Mouse (Mus musculus): Measurements from ENCODE around the gene Add2. TPM values are rescaled to one million over a fixed set of nuclear protein-coding genes. Genes with fewer than 3 reads are reported as not detected.
A peak's percentile ranks its signal among the peaks of the same experiment; 100 is the strongest.

Add2 gene
- polyA plus RNA-seq, 1 experiment from 2014 or later, result 6.7 TPM

DNA sequence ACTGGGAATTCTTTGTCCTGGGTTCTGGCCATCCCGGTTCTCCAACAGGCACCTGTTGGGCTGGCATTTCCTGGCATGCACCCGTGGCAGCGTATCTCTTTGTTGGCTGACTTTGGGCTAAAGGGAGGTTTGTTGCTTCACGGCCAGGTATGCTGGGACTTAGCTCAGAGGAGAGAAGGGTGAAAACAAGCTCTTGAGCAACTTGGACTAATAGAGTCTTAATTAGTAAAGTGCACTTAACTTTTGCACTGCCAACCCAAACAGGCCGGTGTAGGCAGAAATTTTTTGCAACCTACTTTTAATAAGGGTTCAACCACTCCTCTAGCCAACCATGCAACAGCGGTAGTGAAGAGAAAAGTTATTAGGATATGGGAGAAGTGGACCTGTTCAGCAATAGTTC lies 116.5 kb downstream of the Add2 start:
- Histone ChIP-seq H3K9me3 (ENCODE audit: control insufficient read depth, low read length) (peaks cover 6% of the 10 kb centered on the region; the same call in 1 of the 2 replicates), H3K27me3 (replicated peaks; ENCODE audit: control insufficient read depth, insufficient read depth, low read length) (no peaks in the 10 kb centered on the region; the same call in 1 of the 2 replicates), H3K4me2 (ENCODE audit: low read depth, low read length) (no peak overlapping the region), H3K9ac (ENCODE audit: low read depth, low read length) (no peak overlapping the region), H3K27ac (replicated peaks; ENCODE audit: low read depth, low read length) (no peak overlapping the region), H3K36me3 (ENCODE audit: control insufficient read depth, insufficient read depth, low read length) (no peaks in the 10 kb centered on the region), H3K4me1 (ENCODE audit: control insufficient read depth, insufficient read depth, low read length) (no peaks in the 10 kb centered on the region; the same call in 1 of the 2 replicates), H3K4me3 (ENCODE audit: low read depth, low read length) (no peak overlapping the region)
- WGBS, result 89% methylated on average over 6 of the region's 6 CpGs
- DNase-seq (ENCODE audit: low spot score) (no peak), ATAC-seq (ENCODE audit: low read depth) (no peak)

DNA sequence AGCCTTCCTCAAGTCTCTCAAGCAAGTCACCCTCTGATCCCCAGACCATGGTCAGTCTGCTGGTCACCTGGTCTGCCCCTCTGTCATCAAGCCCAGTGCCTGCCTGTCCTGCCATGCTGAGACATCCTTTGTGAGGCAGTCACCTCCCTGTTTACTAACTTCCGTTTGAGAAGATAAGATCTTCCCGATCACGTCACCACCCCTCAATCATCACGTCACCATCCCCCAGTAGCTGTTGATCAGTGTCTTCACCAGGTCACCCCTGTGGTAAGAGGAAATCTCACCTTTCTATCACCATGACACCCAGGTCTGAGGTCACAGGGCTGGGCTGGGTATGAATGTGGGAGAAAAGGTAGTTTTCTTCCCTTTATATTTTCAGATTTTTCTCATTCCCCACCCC lies 120.0 kb downstream of the Add2 start:
- Histone ChIP-seq H3K4me2 (ENCODE audit: low read depth, low read length) (no peak overlapping the region), H3K9ac (ENCODE audit: low read depth, low read length) (no peak overlapping the region), H3K36me3 (ENCODE audit: control insufficient read depth, insufficient read depth, low read length) (no peaks in the 10 kb centered on the region), H3K4me1 (ENCODE audit: control insufficient read depth, insufficient read depth, low read length) (no peaks in the 10 kb centered on the region), H3K27me3 (replicated peaks; ENCODE audit: control insufficient read depth, insufficient read depth, low read length) (no peaks in the 10 kb centered on the region), H3K9me3 (ENCODE audit: control insufficient read depth, low read length) (peaks cover 6% of the 10 kb centered on the region; the same call in 1 of the 2 replicates), H3K4me3 (ENCODE audit: low read depth, low read length) (no peak overlapping the region), H3K27ac (replicated peaks; ENCODE audit: low read depth, low read length) (no peak overlapping the region)
- no peak for DNase-seq (ENCODE audit: low spot score)
- WGBS, result 48% methylated on average over 4 of the region's 4 CpGs
- ATAC-seq (ENCODE audit: low read depth), result no peak

GRCm38 (mm10) chr6:86149001-86149400 lies 120.5 kb downstream of the Add2 start:
- DNase-seq (ENCODE audit: low spot score), result no peak

DNA sequence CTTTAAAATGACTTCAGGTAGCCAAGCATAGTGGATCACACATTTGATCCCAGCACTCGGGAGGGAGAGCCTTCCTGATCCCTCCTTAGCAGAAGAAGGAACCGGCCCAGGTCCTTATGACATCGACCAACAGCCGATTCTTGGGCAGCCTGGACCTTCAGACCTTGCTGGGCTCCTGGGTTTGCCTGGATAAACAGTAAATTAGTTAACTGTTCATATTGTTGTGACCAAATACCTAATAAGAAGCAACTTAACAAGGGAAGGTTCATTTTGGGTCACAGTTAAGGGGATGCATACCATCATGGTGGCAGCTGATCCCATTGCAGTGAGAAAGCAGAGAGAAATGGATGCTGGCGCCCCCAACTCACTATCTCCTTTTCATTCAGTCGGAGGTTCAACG lies 124.2 kb downstream of the Add2 start:
- ATAC-seq (ENCODE audit: low read depth), result no peak
- DNase-seq (ENCODE audit: low spot score), result no peak
- 92% methylated on average over 7 of the region's 7 CpGs for WGBS
- Histone ChIP-seq H3K4me3 (ENCODE audit: low read depth, low read length) (no peak overlapping the region), H3K4me1 (ENCODE audit: control insufficient read depth, insufficient read depth, low read length) (peaks cover 3% of the 10 kb centered on the region; the same call in 1 of the 2 replicates), H3K4me2 (ENCODE audit: low read depth, low read length) (no peak overlapping the region), H3K9me3 (ENCODE audit: control insufficient read depth, low read length) (no peaks in the 10 kb centered on the region), H3K36me3 (ENCODE audit: control insufficient read depth, insufficient read depth, low read length) (no peaks in the 10 kb centered on the region), H3K9ac (ENCODE audit: low read depth, low read length) (no peak overlapping the region), H3K27me3 (replicated peaks; ENCODE audit: control insufficient read depth, insufficient read depth, low read length) (no peaks in the 10 kb centered on the region), H3K27ac (replicated peaks; ENCODE audit: low read depth, low read length) (no peak overlapping the region)

More at GRCm38 (mm10) chr6:86149001-86149400, 120.5 kb downstream of the Add2 start:
- Histone ChIP-seq H3K9me3 (ENCODE audit: control insufficient read depth, low read length) (peaks cover 6% of the 10 kb centered on the region; the same call in 1 of the 2 replicates), H3K4me3 (ENCODE audit: low read depth, low read length) (no peak overlapping the region), H3K9ac (ENCODE audit: low read depth, low read length) (no peak overlapping the region), H3K4me1 (ENCODE audit: control insufficient read depth, insufficient read depth, low read length) (no peaks in the 10 kb centered on the region), H3K27me3 (replicated peaks; ENCODE audit: control insufficient read depth, insufficient read depth, low read length) (no peaks in the 10 kb centered on the region), H3K36me3 (ENCODE audit: control insufficient read depth, insufficient read depth, low read length) (no peaks in the 10 kb centered on the region), H3K27ac (replicated peaks; ENCODE audit: low read depth, low read length) (no peak overlapping the region), H3K4me2 (ENCODE audit: low read depth, low read length) (no peak overlapping the region)
- no peak for ATAC-seq (ENCODE audit: low read depth)
- 34% methylated on average over 4 of the region's 4 CpGs for WGBS

DNA sequence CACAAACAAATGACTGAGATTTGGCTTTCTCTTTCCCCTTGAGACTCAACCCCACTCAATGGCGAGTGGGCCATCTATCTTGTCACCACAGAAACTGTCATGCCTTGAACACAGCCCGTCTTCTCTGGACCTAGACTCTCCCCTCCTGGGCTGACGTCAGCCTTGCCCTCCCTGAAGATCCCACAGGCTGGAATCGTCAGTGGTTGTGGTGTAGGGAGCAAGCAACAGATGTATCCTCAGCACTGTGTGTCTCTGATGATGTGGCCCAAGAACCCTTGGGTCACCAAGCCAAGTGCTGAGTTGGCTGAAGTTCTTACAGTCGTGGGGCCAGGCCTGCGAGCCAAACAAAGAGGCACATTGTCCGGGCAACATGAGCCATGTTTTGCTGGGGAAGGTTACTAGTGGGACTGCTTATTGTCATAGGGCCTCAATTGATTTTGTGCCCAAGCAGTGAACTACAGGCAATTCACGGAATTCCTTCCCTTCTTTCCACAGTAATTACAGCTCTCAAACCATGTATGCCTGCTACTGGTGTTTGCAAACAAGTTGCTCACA lies 125.0 kb downstream of the Add2 start:
- no peaks in the 10 kb centered on the region for H3K27me3 ChIP-seq (replicated peaks; ENCODE audit: control insufficient read depth, insufficient read depth, low read length)
- H3K4me3 ChIP-seq (ENCODE audit: low read depth, low read length), result no peak overlapping the region
- peaks cover 3% of the 10 kb centered on the region; the same call in 1 of the 2 replicates for H3K4me1 ChIP-seq (ENCODE audit: control insufficient read depth, insufficient read depth, low read length)
- ATAC-seq (ENCODE audit: low read depth) (no peak), DNase-seq (ENCODE audit: low spot score) (peak; percentile 23)
- no peak overlapping the region for H3K9ac ChIP-seq (ENCODE audit: low read depth, low read length)
- no peak overlapping the region for H3K4me2 ChIP-seq (ENCODE audit: low read depth, low read length)
- WGBS, result 60% methylated on average over 8 of the region's 8 CpGs
- H3K27ac ChIP-seq (replicated peaks; ENCODE audit: low read depth, low read length), result no peak overlapping the region
- no peaks in the 10 kb centered on the region for H3K9me3 ChIP-seq (ENCODE audit: control insufficient read depth, low read length)
- H3K36me3 ChIP-seq (ENCODE audit: control insufficient read depth, insufficient read depth, low read length), result no peaks in the 10 kb centered on the region

DNA sequence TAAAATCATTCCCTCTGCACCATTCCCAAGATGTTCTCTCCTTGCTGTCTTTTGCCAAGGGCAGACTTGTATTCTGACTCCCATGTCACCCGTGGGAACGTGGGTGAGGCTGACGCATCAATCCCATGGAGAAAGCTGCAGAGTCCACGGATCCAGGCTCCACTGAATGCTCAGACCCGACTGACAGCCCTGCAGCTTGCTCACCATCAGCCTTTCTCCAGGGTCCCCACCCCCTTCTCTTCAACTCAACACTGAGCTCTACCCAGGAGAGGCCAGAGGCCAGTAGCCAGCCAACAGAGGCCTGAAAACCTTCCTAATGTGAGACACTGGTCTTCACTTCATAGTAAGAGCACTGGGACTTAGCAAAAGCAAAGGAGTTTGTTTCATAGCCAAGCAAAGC lies 125.5 kb downstream of the Add2 start:
- no peak overlapping the region for H3K9ac ChIP-seq (ENCODE audit: low read depth, low read length)
- no peak for DNase-seq (ENCODE audit: low spot score)
- H3K27ac ChIP-seq (replicated peaks; ENCODE audit: low read depth, low read length), result no peak overlapping the region

DNA sequence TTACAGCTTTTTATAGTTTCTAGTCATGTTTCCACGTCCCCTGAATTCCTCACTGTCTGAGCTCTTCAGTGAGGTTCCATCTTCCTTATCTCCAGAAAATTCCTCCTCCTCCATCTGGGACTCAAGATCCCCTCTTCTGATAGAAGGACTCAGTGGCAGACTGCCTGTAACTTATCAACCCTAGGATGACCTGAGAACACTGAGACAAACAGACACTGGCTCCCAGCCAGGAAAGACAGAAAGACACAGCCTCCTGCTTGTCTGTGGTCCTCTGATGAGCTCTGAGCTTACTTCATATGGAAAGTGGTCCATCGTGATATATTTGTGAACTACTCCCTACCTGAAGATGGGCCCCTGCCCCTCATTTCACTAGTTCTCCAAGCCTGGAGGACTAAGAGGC lies 126.0 kb downstream of the Add2 start:
- Histone ChIP-seq H3K9me3 (ENCODE audit: control insufficient read depth, low read length) (no peaks in the 10 kb centered on the region), H3K4me1 (ENCODE audit: control insufficient read depth, insufficient read depth, low read length) (peaks cover 3% of the 10 kb centered on the region; the same call in 1 of the 2 replicates), H3K27me3 (replicated peaks; ENCODE audit: control insufficient read depth, insufficient read depth, low read length) (no peaks in the 10 kb centered on the region), H3K9ac (ENCODE audit: low read depth, low read length) (no peak overlapping the region), H3K36me3 (ENCODE audit: control insufficient read depth, insufficient read depth, low read length) (no peaks in the 10 kb centered on the region), H3K27ac (replicated peaks; ENCODE audit: low read depth, low read length) (no peak overlapping the region), H3K4me3 (ENCODE audit: low read depth, low read length) (no peak overlapping the region), H3K4me2 (ENCODE audit: low read depth, low read length) (no peak overlapping the region)
- WGBS, result 75% methylated on average over 2 of the region's 2 CpGs
- no peak for DNase-seq (ENCODE audit: low spot score)
- no peak for ATAC-seq (ENCODE audit: low read depth)

More for the DNA sequence above, 125.5 kb downstream of the Add2 start:
- no peaks in the 10 kb centered on the region for H3K9me3 ChIP-seq (ENCODE audit: control insufficient read depth, low read length)
- ATAC-seq (ENCODE audit: low read depth), result no peak
- no peak overlapping the region for H3K4me3 ChIP-seq (ENCODE audit: low read depth, low read length)
- H3K4me1 ChIP-seq (ENCODE audit: control insufficient read depth, insufficient read depth, low read length), result peaks cover 3% of the 10 kb centered on the region; the same call in 1 of the 2 replicates
- H3K4me2 ChIP-seq (ENCODE audit: low read depth, low read length), result no peak overlapping the region
- H3K36me3 ChIP-seq (ENCODE audit: control insufficient read depth, insufficient read depth, low read length), result no peaks in the 10 kb centered on the region
- no peaks in the 10 kb centered on the region for H3K27me3 ChIP-seq (replicated peaks; ENCODE audit: control insufficient read depth, insufficient read depth, low read length)
- 71% methylated on average over 5 of the region's 5 CpGs for WGBS

GRCm38 (mm10) chr6:86157253-86158234 lies 129.1 kb downstream of the Add2 start:
- peak; percentile 82 for ATAC-seq (ENCODE audit: low read depth)
- no peak overlapping the region for H3K4me3 ChIP-seq (ENCODE audit: low read depth, low read length)
- peak; percentile 87 for DNase-seq (ENCODE audit: low spot score)
- WGBS, result 58% methylated on average over 17 of the region's 17 CpGs
- H3K9ac ChIP-seq (ENCODE audit: low read depth, low read length), result no peak overlapping the region
- peaks cover 3% of the 10 kb centered on the region; the same call in 1 of the 2 replicates for H3K4me1 ChIP-seq (ENCODE audit: control insufficient read depth, insufficient read depth, low read length)
- no peak overlapping the region for H3K27ac ChIP-seq (replicated peaks; ENCODE audit: low read depth, low read length)
- H3K9me3 ChIP-seq (ENCODE audit: control insufficient read depth, low read length), result no peaks in the 10 kb centered on the region
- H3K27me3 ChIP-seq (replicated peaks; ENCODE audit: control insufficient read depth, insufficient read depth, low read length), result no peaks in the 10 kb centered on the region
- H3K4me2 ChIP-seq (ENCODE audit: low read depth, low read length), result no peak overlapping the region
- H3K36me3 ChIP-seq (ENCODE audit: control insufficient read depth, insufficient read depth, low read length), result no peaks in the 10 kb centered on the region

Data from embryonic facial prominence, embryonic 14.5 days (tissue).